Mouse (Mus musculus): Measurements from ENCODE around the gene Pex1.

GRCm38 (mm10) chr5:3653801-3654200, 57.9 kb downstream of the Pex1 start:
- TF ChIP-seq CTCF (IDR thresholded peaks at IDR 0.05; ENCODE audit: low read depth) (no peak), EP300 (IDR thresholded peaks at IDR 0.05; ENCODE audit: low read depth) (no peak)
